Mouse (Mus musculus) small intestine, adult 2 months (tissue): ENCODE data around the gene Txnip.

Experiments used
- CTCF ChIP-seq: fragments of 200-500 bp; IDR thresholded peaks from 2 replicates; pipeline ENCODE4 v1.5.1; 2012; ENCODE audit warnings: low read depth, mild to moderate bottlenecking, control low read depth, inconsistent platforms, low read length, moderate library complexity, mixed read lengths; ENCODE audit not compliant: insufficient replicate concordance, insufficient read length; ENCODE audit errors: extremely low read depth
- POLR2A ChIP-seq: fragments of 200-500 bp; IDR thresholded peaks from 2 replicates; pipeline ENCODE4 v1.6.1; 2012; ENCODE audit warnings: low read depth, mild to moderate bottlenecking, control low read depth, inconsistent platforms, low read length, moderate library complexity

DNA sequence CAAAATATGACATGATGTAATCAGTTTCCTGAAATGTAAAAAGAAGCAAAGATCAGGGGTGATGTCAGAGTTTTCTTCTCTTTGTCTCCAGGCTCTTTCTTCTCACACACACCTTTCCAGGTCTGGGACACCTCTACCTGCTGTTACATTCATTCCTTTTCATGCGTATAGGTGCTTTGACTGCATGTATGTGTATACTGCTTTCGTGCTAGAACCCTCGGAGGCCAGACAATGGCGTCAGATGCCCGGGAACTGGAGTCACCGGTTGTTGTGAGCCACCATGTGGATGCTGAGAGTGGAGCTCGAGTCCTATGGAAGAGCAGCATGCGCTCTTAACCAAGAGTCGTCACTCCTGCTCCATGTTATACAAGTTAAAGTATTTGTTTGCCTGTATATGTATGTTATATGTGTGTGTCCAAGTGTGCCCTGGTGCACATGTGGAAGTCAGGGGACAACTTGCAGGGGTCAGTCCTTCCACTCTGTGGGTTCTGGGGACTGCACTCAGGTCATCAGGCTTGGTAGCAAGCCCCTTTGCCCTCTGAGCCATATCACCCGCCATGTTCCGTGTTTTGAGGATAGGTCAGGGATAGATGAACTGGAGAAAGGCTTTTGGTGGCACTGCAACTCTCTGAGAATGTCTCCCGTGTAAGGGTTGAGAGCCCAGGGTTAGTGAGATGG, 20.9 kb downstream of the Txnip start:
- TF ChIP-seq POLR2A (no peak), CTCF (no peak)
